Mouse (Mus musculus) right cerebral cortex, postnatal 25 days (tissue): ENCODE results near the gene Atf7.
"Not testable (repeated sequence)": the region's sequence is repeated elsewhere in the genome, so short reads cannot be mapped to it uniquely, and the experiment has no call there.

ENCODE experiments used
- DNase-seq: peaks from one replicate; pipeline ENCODE4 v3.0.0; 2022

Gene Atf7

DNA sequence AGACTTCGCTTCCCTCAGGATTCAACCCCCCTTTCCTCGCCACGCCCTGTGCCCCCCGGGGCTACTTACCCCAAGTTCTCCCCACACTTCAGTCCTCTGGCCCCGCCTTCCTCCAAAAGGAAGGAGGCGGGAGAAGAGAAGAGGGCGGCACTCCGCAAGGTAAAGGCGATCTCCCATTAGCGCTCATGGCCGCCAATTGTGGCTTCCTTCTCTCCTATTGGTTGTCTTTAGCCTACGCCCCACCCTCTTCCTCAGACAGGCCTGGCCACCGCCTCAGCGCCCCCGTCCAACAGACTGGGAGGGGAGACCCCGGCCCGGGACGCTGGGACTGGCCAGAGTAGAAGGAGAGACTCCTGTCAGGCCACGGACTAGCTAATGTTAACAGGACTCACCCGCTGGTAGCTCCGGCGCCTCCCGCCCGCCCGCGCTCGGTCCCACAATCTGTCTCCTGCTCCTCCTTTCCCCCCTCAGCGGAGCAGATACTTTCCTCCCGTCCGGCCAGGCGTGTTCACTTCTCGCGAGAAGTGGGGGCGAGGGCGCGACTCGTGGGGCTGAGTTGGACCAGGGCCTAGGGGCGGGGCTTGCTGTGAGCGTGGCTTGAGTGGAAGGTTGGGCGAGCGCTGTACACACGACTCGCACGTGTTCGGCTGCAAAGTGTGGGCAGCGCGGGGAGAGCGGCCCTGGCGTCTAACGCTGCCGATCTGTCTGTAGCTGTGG is at the start of gene Atf7, which contains the start of gene Gm28047:
Gene Atf7, minus strand, starts transcription at position 495 of the 717 bp plus-strand sequence.
Gene Gm28047, minus strand, starts transcription at position 98 of the 717 bp plus-strand sequence.
- DNase-seq: peak; percentile 99

DNA sequence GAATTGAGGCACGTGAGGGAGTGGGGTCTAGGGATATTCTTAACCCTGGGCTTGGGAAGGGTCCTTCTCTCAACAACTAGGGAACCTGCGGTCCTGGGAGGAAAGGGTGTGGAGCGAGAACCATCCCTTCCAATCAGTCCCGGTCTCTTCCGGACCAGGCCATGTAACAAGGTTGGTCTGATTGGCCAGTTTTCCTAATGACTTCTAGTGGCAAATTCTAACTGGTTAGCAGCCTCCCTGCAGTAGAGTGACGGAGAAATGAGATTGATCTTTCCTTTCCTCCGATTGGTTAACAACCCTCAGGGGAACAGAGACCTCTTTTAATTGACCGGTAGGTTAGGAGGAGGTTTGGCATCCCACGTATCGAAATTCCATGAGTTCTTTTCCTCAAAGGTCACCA is 48.3 kb upstream of the Atf7 start:
- peak; percentile 59 for DNase-seq

- peak; percentile 48 for DNase-seq
These were observed 47.2 kb upstream of the Atf7 start, which contains the start of gene Atp5g2 for GRCm38 (mm10) chr15:102672215-102673071. Gene Atp5g2, minus strand, starts transcription at chr15:102672352.

- peak; percentile 74 for DNase-seq
These were observed 46.5 kb upstream of the Atf7 start for GRCm38 (mm10) chr15:102671721-102672214.

DNA sequence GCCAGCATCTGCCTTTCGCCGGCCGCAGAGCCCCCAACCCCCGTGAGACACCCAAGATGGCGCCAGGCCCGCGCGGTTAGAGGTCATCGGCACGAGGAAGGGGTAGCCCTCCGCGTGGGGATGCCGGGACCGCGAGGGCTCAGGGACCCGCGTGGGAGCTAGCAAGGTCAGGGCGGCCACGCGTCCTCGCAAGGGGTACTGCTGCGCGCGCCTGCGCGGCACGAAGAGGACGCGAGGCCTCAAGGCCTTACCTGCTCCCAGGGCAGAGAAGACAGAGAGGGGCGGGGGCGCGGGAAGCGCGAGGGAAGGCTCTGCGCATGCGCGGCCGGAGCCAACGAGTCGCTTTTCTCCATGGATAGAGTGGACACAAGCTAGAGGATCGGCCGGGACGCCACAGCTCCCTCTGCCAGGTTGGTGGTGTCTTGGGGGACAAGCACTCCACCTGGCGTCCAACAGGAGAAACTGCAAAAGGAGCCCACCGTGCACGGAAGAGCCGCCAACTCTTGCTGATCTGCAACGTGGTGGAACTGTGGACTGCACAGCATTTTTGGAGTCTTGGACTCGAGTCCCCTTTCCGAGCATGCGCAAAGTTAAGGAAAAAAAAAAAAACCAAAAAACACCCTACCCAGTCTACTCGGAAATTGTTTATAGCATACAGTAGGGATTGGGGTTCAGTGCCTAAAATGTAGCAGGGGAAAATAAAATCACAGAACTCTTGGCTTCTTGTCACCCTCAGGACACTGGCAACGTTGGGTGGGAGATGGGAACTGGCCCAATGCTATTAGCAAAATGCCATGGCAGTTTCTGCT is 45.7 kb upstream of the Atf7 start:
- peak; percentile 97 for DNase-seq

GRCm38 (mm10) chr15:102670281-102670680 is 45.0 kb upstream of the Atf7 start:
- peak; percentile 18 for DNase-seq

GRCm38 (mm10) chr15:102669571-102669970 is 44.3 kb upstream of the Atf7 start:
- no peak for DNase-seq

- peak; percentile 25 for DNase-seq
These were observed 40.2 kb upstream of the Atf7 start for GRCm38 (mm10) chr15:102665494-102665893.

DNA sequence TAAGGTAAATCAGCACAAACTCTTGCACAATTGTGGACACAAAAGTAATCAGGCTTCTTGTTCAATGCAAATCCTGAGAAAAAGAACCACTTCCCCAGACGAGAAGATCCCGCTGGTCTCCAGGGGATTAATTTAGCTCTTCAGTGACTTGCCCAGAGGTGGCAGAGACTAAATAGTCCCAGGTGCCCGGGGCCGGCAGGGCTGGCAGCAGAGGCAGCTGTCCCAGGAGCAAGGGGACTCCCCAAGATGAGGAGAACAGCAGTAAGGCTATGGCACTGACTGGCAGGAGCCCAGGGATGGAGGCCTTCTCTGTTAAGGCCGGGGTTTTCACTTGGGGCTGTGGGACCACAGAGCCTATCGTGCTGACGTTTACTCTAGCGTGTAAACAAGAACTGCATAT is 38.6 kb upstream of the Atf7 start:
- no peak for DNase-seq

DNA sequence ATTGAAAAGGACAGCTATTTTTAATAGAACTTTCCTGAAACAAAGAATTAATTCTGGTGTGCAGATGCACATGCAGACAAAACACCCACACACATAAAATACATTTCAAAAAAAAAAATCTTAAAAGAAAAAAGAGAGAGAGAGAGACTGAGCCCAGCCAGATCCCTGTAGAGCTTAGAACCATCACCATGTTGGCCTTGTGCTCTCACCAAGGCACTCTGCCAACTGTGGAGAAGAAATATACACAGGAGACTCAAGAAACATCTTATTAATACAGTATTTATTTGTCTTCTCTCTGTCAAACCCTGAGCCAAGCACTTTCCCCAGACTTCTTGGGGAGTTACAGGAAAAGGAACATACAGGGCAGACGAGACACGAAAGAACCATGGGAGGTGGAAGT is 37.3 kb upstream of the Atf7 start:
- not testable (repeated sequence) for DNase-seq

DNA sequence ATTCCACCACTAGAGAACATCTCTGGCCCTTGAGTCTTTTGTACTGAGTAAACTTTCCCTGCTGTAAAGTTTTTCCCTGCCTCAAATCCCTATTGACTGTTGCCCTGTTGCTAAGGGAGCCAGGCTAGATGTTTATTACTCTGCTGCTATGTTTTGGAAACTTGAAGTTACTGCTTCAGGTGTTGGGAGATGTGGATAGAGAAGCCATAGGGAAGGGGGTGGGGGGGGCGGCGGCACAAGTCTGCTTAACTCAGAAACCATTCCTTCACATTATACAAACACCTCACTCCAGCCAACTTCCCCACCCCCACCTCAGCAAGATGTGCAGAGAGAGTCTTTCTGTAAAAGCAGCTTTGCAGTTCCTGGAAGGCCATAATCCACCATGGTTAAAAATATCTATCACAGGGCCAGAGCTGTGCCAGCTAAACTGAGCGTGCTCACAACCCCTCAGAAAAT is 32.7 kb upstream of the Atf7 start:
- no peak for DNase-seq

DNA sequence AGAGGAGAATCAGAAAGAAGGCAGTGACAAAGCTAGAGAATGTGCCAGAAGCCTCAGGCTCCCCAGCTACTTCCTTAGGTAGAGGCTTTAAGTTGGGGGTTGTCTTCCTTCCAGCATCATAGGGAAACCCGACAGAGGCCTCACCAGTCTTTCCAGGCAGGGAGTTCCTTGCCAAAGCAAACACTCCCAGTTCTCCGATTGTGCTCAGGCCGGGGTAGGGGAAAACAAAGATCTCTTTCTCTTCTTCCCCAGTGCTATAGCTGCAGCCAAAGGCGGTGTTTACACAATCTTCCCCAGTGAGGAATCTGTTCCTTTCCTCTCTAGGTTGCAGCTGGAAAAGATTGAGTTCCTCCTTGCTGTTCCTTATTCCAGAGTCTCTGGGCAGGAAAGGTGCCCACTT is 31.4 kb upstream of the Atf7 start:
- no peak for DNase-seq

DNA sequence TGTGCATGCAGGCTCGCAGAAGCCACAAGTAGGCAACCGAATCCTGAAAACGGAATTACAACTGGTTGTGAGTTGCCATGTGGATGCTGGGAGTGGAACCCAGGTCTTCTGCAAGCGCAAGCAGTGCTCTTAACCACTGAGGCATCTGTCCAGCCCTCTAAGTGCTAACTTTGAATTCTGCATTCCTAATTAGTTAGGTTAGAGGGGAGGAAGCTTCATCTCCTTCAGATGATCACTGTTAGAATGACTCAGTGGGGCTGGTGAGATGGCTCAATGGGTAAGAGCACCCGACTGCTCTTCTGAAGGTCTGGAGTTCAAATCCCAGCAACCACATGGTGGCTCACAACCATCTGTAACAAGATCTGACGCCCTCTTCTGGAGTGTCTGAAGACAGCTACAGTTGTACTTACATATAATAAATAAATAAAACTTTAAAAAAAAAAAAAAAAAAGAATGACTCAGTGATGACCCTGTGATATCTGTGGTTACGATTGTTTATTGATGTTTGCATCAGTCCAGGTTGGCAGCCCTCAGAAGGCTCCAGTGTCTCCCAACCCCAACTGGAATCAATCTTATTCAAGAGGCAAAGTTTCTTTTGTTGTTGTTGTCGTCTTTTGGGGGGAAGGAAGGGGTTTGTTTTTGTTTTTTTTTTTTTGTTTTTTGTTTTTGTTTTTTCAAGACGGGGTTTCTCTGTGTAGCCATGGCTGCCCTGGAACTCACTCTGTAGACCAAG is 26.8 kb upstream of the Atf7 start:
- DNase-seq: not testable (repeated sequence)

DNA sequence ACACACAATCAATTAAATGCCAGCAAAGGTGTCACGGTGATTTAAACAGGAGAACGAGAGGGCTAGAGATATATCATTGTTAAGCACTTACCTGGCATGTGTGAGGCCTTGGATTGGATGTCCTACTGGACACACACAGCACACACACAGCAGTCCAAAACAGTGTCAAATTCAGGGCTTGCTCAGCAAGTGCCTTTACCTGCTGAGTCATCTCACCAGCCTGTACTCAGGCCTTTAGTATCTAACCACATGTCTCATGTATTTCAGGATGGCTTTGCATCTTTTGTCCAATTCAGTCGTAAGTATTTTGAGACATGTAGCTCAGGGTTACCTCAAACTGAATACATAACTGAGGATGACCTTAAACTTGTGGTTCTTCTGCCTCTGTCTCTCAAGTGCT is 25.8 kb upstream of the Atf7 start:
- DNase-seq: no peak

GRCm38 (mm10) chr15:102635817-102636216 is 10.6 kb upstream of the Atf7 start:
- DNase-seq: peak; percentile 68

DNA sequence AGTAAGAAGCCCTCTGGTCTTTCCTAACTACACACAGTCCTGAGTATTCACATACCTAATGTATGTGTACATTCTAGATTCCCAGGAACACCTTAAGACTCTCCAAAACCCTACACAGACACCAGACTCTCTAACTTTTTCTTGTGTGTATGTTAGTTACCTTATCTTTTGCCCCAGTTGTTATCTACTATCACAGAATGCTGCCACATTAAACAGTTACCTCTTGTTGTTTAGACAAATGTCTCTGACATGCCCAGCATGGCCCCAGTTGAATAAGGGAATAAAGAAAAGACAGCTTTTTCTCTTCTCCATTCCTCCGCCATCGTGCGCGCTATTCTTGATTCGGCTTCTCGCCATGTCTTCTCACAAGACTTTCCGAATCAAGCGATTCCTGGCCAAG is 9.4 kb upstream of the Atf7 start:
- DNase-seq: no peak

GRCm38 (mm10) chr15:102625687-102626055 is 407 bp upstream of the Atf7 start:
- DNase-seq: no peak

DNA sequence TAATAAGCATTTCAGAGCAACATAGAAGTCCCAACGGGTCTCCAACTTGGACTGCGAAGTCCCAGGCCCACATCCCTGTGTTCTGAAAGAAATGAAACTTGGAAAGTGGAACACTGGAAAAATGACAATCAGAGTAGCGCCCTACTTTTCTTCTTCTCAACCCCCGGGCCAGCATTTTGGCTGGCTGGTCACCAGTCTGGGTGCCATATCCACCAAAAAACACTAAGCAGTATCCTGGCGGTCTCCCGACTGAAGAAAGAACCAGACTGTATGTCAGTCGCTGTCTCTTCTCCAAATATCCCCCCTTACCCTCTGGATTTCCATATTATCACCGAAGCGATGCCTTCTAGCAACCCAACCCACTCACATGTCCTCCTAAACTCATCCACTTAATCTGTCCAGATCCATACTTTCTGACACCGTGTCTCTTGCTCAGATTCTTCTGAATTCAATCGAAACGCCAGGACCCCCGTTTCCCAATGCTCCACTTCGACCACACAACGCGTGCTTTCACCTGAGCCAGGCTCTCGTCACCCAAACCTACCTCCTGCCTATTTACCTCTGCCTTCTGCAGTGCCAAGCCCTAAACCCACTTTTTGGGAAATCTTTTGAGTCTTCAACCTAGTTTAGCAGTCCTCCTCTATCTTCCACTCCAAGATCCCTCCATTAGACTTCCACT is 834 bp downstream of the Atf7 start:
- peak; percentile 14 for DNase-seq

DNA sequence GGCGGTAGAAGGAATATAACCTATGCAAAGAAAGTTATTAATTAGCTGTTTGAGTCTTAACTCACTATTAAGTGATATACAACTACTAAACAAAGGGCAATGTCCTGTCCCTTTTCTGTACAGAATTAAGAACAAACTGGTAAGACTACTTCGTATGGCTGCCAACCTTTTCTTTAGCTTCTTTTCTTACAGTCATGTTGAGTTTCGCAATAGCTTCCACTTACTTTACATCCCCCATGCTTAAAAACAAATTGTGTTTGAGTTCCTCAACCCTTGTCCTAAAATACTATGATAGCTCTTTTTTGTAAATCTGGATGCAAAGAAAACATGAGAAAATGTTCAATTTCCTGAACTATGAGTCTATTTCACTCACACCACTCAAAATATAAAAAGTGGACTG is 2.1 kb downstream of the Atf7 start:
- no peak for DNase-seq

DNA sequence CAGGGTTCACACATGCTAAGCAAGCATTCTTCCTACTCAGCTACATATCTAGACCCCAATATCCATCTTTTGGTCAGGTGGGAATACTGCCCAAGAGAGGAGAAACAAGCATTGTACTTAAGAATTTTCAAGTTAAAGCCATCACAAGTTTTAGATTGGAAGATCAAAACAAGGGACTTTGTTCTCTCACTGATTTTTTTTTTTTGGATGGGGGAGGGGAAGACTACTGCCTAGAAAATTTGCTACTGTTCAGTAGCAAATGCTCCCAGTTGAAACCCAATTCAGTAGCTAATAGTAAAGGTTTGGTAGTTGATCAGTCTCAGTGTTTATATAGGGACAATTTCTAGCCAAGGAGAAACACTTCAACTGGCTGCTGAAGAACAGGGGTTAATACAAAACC is 2.7 kb downstream of the Atf7 start:
- no peak for DNase-seq

DNA sequence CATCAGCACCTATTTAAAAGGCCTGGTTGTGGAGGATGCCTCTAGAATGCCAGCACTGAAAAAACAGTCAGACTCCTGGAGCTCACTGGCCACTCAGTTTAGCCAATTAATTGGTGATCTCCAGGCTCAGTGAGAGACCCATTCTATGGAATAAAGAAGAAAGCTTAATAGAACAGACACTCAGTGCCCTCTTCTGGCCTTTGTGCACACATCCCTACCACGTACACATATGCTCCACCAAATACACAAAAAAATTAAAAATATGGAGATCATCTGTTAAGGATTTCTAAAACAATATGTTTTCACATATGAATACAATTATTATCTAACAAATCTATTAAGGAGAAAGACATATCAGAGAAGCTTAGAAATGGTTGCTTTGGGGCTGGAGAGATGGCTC is 4.5 kb downstream of the Atf7 start:
- DNase-seq: no peak

DNA sequence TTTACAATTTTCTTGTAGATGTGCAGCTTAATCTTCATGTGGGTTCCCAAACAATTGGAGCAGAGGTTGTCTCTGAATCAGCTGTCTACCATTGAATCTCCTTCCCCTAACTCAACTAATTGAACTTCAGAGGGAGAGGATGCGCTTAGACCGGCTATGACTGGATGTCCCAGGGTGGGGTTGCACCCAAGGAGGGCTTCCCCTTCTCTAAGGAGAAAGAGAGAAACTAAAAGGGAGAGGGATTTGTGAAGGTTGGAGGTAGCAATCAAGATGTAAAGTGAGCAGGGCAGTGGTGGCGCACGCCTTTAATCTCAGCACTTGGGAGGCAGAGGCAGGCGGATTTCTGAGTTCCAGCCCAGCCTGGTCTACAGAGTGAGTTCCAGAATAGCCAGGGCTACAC is 5.8 kb downstream of the Atf7 start:
- DNase-seq: no peak
